In genomic region chr4:40268204-40268813, GRCm38 (mm10) we compare ENCODE assay signal across 8 mouse cellular contexts. TPM values are rescaled to one million over a fixed set of nuclear protein-coding genes. Genes with fewer than 3 reads are reported as not detected.
A peak's percentile ranks its signal among the peaks of the same experiment; 100 is the strongest.
DNase-seq lines count a peak whose midpoint lies in the region; ATAC-seq lines count a peak whose summit lies in the region.

No protein-coding gene starts in this region.

- peak overlapping the region; percentile 98 for H3K9ac ChIP-seq in heart, embryonic 14.5 days (ENCODE audit: low read length)
- H3K9ac ChIP-seq in liver, embryonic 13.5 days: peak overlapping the region; percentile 91
- peak overlapping the region; percentile 91 for H3K9ac ChIP-seq in stomach, embryonic 16.5 days (ENCODE audit: low read length)

- H3K4me3 ChIP-seq in heart, embryonic 14.5 days (ENCODE audit: control insufficient read depth in 1 of 2, insufficient read depth in 1 of 2, low read depth in 1 of 2, low read length in 2 of 2): peak overlapping the region; percentile 91 to 99
- H3K4me3 ChIP-seq in liver, embryonic 13.5 days (replicated peaks): peak overlapping the region; percentile 73
- peak overlapping the region; percentile 87 for H3K4me3 ChIP-seq in stomach, embryonic 16.5 days (replicated peaks; ENCODE audit: low read length)

- H3K4me1 ChIP-seq in heart, embryonic 14.5 days (ENCODE audit: control insufficient read depth in 2 of 2, insufficient read depth in 2 of 2, low read length in 2 of 2): peaks cover 10 to 17% of the 10 kb centered on the region in 2 experiments
- peaks cover 36% of the 10 kb centered on the region for H3K4me1 ChIP-seq in liver, embryonic 13.5 days (replicated peaks)
- peaks cover 27% of the 10 kb centered on the region for H3K4me1 ChIP-seq in stomach, embryonic 16.5 days (ENCODE audit: control insufficient read depth, insufficient read depth, low read length)

- WGBS in heart, embryonic 14.5 days: under 1% methylated on average over 48 of the region's 50 CpGs
- WGBS in liver, embryonic 13.5 days (ENCODE audit: insufficient replicate concordance): under 1% methylated on average over 50 of the region's 50 CpGs
- under 1% methylated on average over 50 of the region's 50 CpGs for WGBS in stomach, embryonic 16.5 days

- ATAC-seq in erythroid progenitor cell, adult 5-6 weeks (replicated peaks; ENCODE audit: low FRiP score, poor library complexity, severe bottlenecking): peak; percentile 66
- ATAC-seq in heart, embryonic 14.5 days (ENCODE audit: insufficient number of reproducible peaks, insufficient read depth, low FRiP score, low read depth): peak; percentile 68
- ATAC-seq in liver, embryonic 13.5 days (ENCODE audit: low read depth): peak; percentile 69
- ATAC-seq in stomach, embryonic 16.5 days (ENCODE audit: insufficient read depth, low FRiP score): peak; percentile 84

- peaks cover 45% of the 10 kb centered on the region for H3K36me3 ChIP-seq in heart, embryonic 14.5 days (ENCODE audit: control insufficient read depth, insufficient read depth, low read length)
- peaks cover 35% of the 10 kb centered on the region for H3K36me3 ChIP-seq in liver, embryonic 13.5 days
- H3K36me3 ChIP-seq in stomach, embryonic 16.5 days (ENCODE audit: control insufficient read depth, insufficient read depth, low read length): no peaks in the 10 kb centered on the region

- no peaks in the 10 kb centered on the region for H3K27me3 ChIP-seq in heart, embryonic 14.5 days (ENCODE audit: control insufficient read depth, insufficient read depth, low read length)
- no peaks in the 10 kb centered on the region for H3K27me3 ChIP-seq in liver, embryonic 13.5 days
- no peaks in the 10 kb centered on the region for H3K27me3 ChIP-seq in stomach, embryonic 16.5 days (ENCODE audit: control insufficient read depth, insufficient read depth, low read length)

- peak; percentile 91 for DNase-seq in CD4-positive helper T cell, adult 2 months (ENCODE audit: low read depth, low spot score)
- peak; percentile 88 for DNase-seq in brain, embryonic 18.5 days (ENCODE audit: low read depth, low spot score)
- peak; percentile 95 for DNase-seq in kidney, postnatal 14 days
- DNase-seq in liver, embryonic 13.5 days: peak; percentile 81
- peak; percentile 94 for DNase-seq in neural tube, embryonic 10.5 days (ENCODE audit: extremely low spot score, low spot score)

- H3K9me3 ChIP-seq in heart, embryonic 14.5 days (ENCODE audit: control insufficient read depth, low read length): no peaks in the 10 kb centered on the region
- no peaks in the 10 kb centered on the region for H3K9me3 ChIP-seq in liver, embryonic 13.5 days (replicated peaks)
- no peaks in the 10 kb centered on the region for H3K9me3 ChIP-seq in stomach, embryonic 16.5 days (replicated peaks; ENCODE audit: control insufficient read depth, low read length)

- peak overlapping the region; percentile 99 to 100 for H3K27ac ChIP-seq in heart, embryonic 14.5 days (replicated peaks in 1 of 2; ENCODE audit: control insufficient read depth in 1 of 2, insufficient read depth in 1 of 2, low read depth in 2 of 2, low read length in 2 of 2)
- H3K27ac ChIP-seq in liver, embryonic 13.5 days: peak overlapping the region; percentile 93
- peak overlapping the region; percentile 100 for H3K27ac ChIP-seq in stomach, embryonic 16.5 days (ENCODE audit: low read length)

- peak overlapping the region; percentile 91 for H3K4me2 ChIP-seq in heart, embryonic 14.5 days (ENCODE audit: low read length)
- H3K4me2 ChIP-seq in liver, embryonic 13.5 days: peak overlapping the region; percentile 96
- peak overlapping the region; percentile 96 for H3K4me2 ChIP-seq in stomach, embryonic 16.5 days (ENCODE audit: low read depth, low read length)

RNA-seq across cellular contexts. Expression of gene Smim27, which starts 1.1 kb away (rescaled TPM):
- total RNA-seq in erythroid progenitor cell, adult 5-6 weeks (2015; ENCODE audit: low replicate concordance): 3.4 and 14.8 TPM in 2 replicates
- total RNA-seq in erythroid progenitor cell, adult 5-6 weeks (2017; ENCODE audit: low replicate concordance): 1.2 TPM in 1 of 2 replicates, not detected in the other
- polyA plus RNA-seq in heart, embryonic 14.5 days (2014; fragmentation: Nextera tagmentation; extraction: Ambion mirVana): 39.3 and 47.1 TPM in 2 replicates
- 20.3 and 26.5 TPM in 2 replicates for polyA plus RNA-seq in liver, embryonic 13.5 days (2015; fragmentation: Nextera tagmentation; extraction: Ambion mirVana)
- polyA plus RNA-seq in stomach, embryonic 16.5 days (2015; fragmentation: Nextera tagmentation; extraction: Ambion mirVana): 33.6 and 34.4 TPM in 2 replicates

RNA-seq across cellular contexts. Expression of gene Topors, which starts 1.3 kb away (rescaled TPM):
- 21.8 and 25.2 TPM in 2 replicates for total RNA-seq in erythroid progenitor cell, adult 5-6 weeks (2015; ENCODE audit: low replicate concordance)
- total RNA-seq in erythroid progenitor cell, adult 5-6 weeks (2017; ENCODE audit: low replicate concordance): 18.8 and 27.9 TPM in 2 replicates
- 28.3 and 30.2 TPM in 2 replicates for polyA plus RNA-seq in heart, embryonic 14.5 days (2014; fragmentation: Nextera tagmentation; extraction: Ambion mirVana)
- 18.3 and 21.4 TPM in 2 replicates for polyA plus RNA-seq in liver, embryonic 13.5 days (2015; fragmentation: Nextera tagmentation; extraction: Ambion mirVana)
- 30.6 and 32.5 TPM in 2 replicates for polyA plus RNA-seq in stomach, embryonic 16.5 days (2015; fragmentation: Nextera tagmentation; extraction: Ambion mirVana)

RNA-seq across cellular contexts. Expression of gene Ndufb6, which starts 10.9 kb away (rescaled TPM):
- 22.7 and 43.6 TPM in 2 replicates for total RNA-seq in erythroid progenitor cell, adult 5-6 weeks (2015; ENCODE audit: low replicate concordance)
- total RNA-seq in erythroid progenitor cell, adult 5-6 weeks (2017; ENCODE audit: low replicate concordance): 4.8 and 17.7 TPM in 2 replicates
- 574 and 582 TPM in 2 replicates for polyA plus RNA-seq in heart, embryonic 14.5 days (2014; fragmentation: Nextera tagmentation; extraction: Ambion mirVana)
- 197 and 202 TPM in 2 replicates for polyA plus RNA-seq in liver, embryonic 13.5 days (2015; fragmentation: Nextera tagmentation; extraction: Ambion mirVana)
- 319 and 364 TPM in 2 replicates for polyA plus RNA-seq in stomach, embryonic 16.5 days (2015; fragmentation: Nextera tagmentation; extraction: Ambion mirVana)

RNA-seq across cellular contexts. Expression of gene Ddx58, which starts 28.7 kb away (rescaled TPM):
- 5.0 and 16.6 TPM in 2 replicates for total RNA-seq in erythroid progenitor cell, adult 5-6 weeks (2015; ENCODE audit: low replicate concordance)
- total RNA-seq in erythroid progenitor cell, adult 5-6 weeks (2017; ENCODE audit: low replicate concordance): 11.3 and 18.1 TPM in 2 replicates
- 10.4 and 10.8 TPM in 2 replicates for polyA plus RNA-seq in heart, embryonic 14.5 days (2014; fragmentation: Nextera tagmentation; extraction: Ambion mirVana)
- 2.8 and 3.6 TPM in 2 replicates for polyA plus RNA-seq in liver, embryonic 13.5 days (2015; fragmentation: Nextera tagmentation; extraction: Ambion mirVana)
- 14.2 and 15.1 TPM in 2 replicates for polyA plus RNA-seq in stomach, embryonic 16.5 days (2015; fragmentation: Nextera tagmentation; extraction: Ambion mirVana)

Comparison
In these comparisons a context has a peak if more than half of its experiments do, and no peak if none do; other contexts are left out.
1. Peak in every context shown above with its lines: DNase-seq, ATAC-seq, H3K4me3 ChIP-seq and H3K27ac ChIP-seq.